Mouse (Mus musculus): Measurements from ENCODE around the gene Rabl6. TPM values are rescaled to one million over a fixed set of nuclear protein-coding genes. Genes with fewer than 3 reads are reported as not detected.

Rabl6 gene
- polyA plus RNA-seq, 1 experiment from 2014 or later, result 42.1 TPM

DNA sequence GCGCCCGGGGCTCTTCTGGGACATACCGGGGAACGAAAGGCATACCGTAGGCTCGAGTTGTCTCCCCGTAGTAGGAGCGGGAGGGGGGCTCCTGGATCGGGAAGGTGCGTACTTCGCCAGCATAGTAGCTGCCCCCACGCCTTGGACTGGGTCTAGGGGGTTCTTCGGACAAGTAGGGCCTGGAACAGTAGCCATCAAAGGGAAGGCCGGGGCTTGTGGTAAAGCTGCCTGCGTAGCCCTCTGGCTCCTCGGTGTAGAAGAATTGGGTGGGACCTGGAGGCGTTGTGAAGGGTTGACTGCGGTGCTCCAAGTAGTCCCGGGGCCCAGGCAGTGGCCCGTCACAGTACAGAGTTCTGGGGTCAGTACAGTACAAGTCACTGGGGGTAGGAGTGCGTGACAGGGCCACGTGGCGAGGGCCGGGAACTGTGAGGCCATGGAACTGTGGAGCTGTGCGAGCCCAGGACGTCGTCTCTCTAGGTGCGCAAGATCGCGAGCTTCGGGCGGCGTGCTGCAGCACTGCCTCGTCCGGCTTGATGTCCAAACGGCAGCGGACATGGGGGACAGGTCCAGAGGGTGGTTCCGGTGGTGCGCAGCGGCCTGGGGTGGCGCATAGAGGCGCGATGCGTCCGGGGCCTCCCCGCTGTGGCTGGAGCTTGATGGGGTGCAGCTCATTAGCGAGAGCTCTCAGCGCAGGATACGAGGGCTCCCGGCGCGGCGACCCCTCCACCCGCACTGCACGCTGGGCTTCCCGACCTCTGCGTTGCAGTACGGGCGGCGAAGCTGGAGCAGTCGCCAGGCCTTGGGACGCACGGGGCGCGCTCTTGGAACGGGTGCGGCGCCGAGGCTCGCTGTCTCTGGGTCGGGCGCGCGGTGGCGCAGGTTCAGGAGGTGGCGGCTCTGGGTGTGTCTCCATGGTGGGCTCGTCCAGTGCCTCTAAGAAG lies 29.3 kb downstream of the Rabl6 start:
- Histone ChIP-seq H3K9me3 (ENCODE audit: control insufficient read depth, low read length) (no peaks in the 10 kb centered on the region), H3K9ac (ENCODE audit: low read length) (no peak overlapping the region), H3K27me3 (ENCODE audit: control insufficient read depth, insufficient read depth, low read length) (peaks cover 55% of the 10 kb centered on the region), H3K4me3 (ENCODE audit: control insufficient read depth in 1 of 2, insufficient read depth in 1 of 2, low read depth in 1 of 2, low read length in 2 of 2) (peak overlapping the region; percentile 1 to 29; a peak in 2 of 4 replicates), H3K36me3 (ENCODE audit: control insufficient read depth, insufficient read depth, low read length) (peaks cover 15% of the 10 kb centered on the region), H3K4me2 (ENCODE audit: low read length) (peak overlapping the region; percentile 52), H3K4me1 (ENCODE audit: control insufficient read depth in 2 of 2, insufficient read depth in 2 of 2, low read length in 2 of 2) (peaks cover 30 to 46% of the 10 kb centered on the region in 2 experiments), H3K27ac (replicated peaks in 1 of 2; ENCODE audit: control insufficient read depth in 1 of 2, insufficient read depth in 1 of 2, low read depth in 2 of 2, low read length in 2 of 2) (no peak overlapping the region)
- 5% methylated on average over 77 of the region's 77 CpGs for WGBS
- ATAC-seq (ENCODE audit: insufficient number of reproducible peaks, insufficient read depth, low FRiP score, low read depth), result no peak

DNA sequence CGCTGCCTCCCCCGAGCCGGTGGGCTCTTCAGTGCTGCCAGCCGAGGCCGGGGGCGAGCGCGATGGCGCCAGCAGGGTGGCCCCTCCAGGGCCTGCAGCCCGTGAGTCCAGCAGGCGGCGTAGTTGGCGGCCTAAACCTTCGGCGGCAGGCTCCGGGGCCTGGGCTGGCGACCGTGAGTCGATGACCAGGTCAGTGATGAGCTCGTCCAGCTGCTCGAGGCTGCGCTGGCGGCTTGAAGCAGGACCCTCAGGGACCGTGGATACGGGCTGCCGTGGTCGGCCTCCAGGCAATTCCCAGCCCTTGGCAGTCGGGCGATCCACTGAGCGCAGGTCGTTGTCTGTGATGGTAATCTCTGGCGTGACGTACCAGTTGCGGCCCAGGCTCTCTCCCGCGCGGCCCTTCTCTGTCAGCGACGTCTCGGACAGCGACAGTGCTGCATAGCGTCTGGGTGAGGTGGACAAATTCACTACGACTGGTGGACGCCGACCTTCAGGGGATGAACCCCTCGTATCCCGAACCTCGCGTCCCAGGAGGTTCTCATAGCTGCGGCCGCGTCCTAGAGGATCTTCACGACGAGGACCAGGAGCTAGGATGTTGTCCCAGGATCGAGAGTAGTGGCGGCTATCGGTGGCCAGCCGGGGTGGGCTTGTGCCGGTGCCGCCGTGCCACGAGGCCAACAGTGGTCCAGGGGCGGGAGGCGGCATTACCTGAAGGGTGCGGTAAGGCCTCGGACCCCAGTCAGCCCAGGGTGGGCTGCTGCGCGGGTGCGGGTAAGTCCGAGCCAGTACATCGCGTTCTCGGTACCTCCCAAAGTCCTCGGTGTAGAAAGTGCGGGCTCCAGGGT lies 30.1 kb downstream of the Rabl6 start:
- no peaks in the 10 kb centered on the region for H3K9me3 ChIP-seq (ENCODE audit: control insufficient read depth, low read length)
- H3K36me3 ChIP-seq (ENCODE audit: control insufficient read depth, insufficient read depth, low read length), result peaks cover 6% of the 10 kb centered on the region
- 6% methylated on average over 75 of the region's 75 CpGs for WGBS
- peak overlapping the region; percentile 51 for H3K4me2 ChIP-seq (ENCODE audit: low read length)
- ATAC-seq (ENCODE audit: insufficient number of reproducible peaks, insufficient read depth, low FRiP score, low read depth), result no peak
- H3K27ac ChIP-seq (replicated peaks in 1 of 2; ENCODE audit: control insufficient read depth in 1 of 2, insufficient read depth in 1 of 2, low read depth in 2 of 2, low read length in 2 of 2), result no peak overlapping the region
- peak overlapping the region; percentile 1 to 29; a peak in 2 of 4 replicates for H3K4me3 ChIP-seq (ENCODE audit: control insufficient read depth in 1 of 2, insufficient read depth in 1 of 2, low read depth in 1 of 2, low read length in 2 of 2)
- peaks cover 37 to 55% of the 10 kb centered on the region in 2 experiments for H3K4me1 ChIP-seq (ENCODE audit: control insufficient read depth in 2 of 2, insufficient read depth in 2 of 2, low read length in 2 of 2)
- H3K27me3 ChIP-seq (ENCODE audit: control insufficient read depth, insufficient read depth, low read length), result peaks cover 55% of the 10 kb centered on the region
- 0 out of 2 replicates have a peak overlapping the region, but pooled peaks have one; percentile 11 for H3K9ac ChIP-seq (ENCODE audit: low read length)

DNA sequence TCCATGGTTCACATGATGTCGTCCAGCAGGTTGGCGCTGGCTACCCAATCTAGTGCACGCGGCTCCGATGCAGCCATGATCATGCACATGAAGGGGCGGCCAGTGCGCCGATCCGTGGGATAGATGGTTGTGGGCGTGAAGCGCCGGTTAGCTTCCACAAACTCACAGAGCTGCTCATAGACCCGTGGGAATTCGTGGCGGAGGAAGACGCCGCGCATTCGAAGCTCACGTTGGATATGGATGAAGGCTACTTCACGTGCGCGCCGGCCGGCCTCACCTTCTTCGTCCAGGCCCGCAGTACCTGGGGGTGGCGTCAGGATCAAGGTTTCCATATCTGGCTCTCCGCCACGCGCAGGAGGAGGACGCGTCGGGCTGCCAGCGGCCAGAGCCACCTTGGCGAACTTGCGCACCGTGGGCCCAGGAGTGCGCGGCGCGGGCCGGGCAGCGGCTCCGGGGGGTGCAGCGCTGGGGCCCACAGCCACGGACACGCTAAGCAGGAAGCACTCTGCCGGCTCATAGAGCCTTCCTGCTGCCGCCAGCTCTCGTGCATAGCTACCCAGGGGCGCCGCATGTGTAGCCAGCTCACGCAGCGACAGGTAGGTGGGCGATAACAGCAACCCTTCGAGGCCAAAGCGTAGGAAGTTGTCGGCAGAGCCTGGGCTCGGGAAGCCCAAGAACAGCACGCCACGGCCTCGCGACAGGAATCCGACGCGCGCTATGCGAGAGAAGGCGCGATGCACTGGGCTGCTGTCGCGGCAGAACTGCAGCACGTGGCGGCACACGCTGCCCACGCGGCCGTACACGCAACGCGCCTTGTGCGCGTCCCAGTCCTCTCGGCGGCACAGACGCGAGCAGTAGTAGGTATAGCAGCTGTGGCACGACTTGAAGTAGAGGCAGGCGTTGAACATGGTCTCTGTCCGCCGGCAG lies 31.1 kb downstream of the Rabl6 start:
- ATAC-seq (ENCODE audit: insufficient number of reproducible peaks, insufficient read depth, low FRiP score, low read depth), result no peak
- Histone ChIP-seq H3K4me2 (ENCODE audit: low read length) (peak overlapping the region; percentile 51), H3K4me1 (ENCODE audit: control insufficient read depth in 2 of 2, insufficient read depth in 2 of 2, low read length in 2 of 2) (peaks cover 35 to 53% of the 10 kb centered on the region in 2 experiments), H3K36me3 (ENCODE audit: control insufficient read depth, insufficient read depth, low read length) (no peaks in the 10 kb centered on the region), H3K4me3 (ENCODE audit: control insufficient read depth in 1 of 2, insufficient read depth in 1 of 2, low read depth in 1 of 2, low read length in 2 of 2) (peak overlapping the region in 1 of 2 experiments; percentile 29; a peak in 2 of 4 replicates), H3K27me3 (ENCODE audit: control insufficient read depth, insufficient read depth, low read length) (peaks cover 55% of the 10 kb centered on the region), H3K27ac (replicated peaks in 1 of 2; ENCODE audit: control insufficient read depth in 1 of 2, insufficient read depth in 1 of 2, low read depth in 2 of 2, low read length in 2 of 2) (no peak overlapping the region), H3K9ac (ENCODE audit: low read length) (no peak overlapping the region), H3K9me3 (ENCODE audit: control insufficient read depth, low read length) (no peaks in the 10 kb centered on the region)
- 15% methylated on average over 92 of the region's 92 CpGs for WGBS

DNA sequence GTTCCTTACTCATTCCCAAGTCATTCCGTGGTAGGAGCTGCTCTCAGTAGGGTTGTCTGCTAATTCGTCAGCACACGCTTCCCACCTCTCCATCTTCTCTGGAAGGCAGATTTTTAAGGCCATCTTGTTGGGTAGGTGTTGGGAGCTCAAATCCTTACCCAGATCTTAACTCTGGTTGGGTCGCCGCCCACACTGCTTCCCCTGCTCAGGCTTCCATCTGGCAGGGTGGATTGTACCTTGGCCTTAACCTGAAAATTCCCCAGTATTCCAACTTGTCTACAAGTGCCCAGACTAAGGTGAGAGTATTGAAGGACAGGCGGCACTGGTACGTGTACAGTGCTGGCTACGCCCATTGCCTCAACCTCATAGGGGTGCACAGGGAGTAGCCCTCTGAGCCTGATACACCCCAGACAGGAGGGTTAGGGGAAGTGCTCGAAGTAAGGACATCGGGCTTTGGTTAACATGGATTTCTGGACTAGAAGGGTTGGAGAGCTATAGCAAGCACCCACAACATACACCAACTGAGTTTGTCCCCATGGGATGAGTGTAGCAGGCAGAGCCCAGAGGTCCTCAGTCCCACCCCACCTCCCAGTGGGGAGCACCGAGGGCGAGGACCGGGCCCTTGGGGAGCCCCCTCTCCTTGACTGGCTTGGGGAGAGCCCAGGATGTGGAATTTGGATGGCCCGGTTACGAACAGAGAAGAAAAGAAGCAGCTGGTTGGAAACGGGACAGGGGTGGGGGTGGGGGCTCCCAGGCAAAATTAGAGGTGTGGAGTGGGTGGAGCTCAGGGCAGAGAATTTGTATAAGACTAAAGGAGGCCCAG lies 32.1 kb downstream of the Rabl6 start:
- H3K4me3 ChIP-seq (ENCODE audit: control insufficient read depth in 1 of 2, insufficient read depth in 1 of 2, low read depth in 1 of 2, low read length in 2 of 2), result no peak overlapping the region

DNA sequence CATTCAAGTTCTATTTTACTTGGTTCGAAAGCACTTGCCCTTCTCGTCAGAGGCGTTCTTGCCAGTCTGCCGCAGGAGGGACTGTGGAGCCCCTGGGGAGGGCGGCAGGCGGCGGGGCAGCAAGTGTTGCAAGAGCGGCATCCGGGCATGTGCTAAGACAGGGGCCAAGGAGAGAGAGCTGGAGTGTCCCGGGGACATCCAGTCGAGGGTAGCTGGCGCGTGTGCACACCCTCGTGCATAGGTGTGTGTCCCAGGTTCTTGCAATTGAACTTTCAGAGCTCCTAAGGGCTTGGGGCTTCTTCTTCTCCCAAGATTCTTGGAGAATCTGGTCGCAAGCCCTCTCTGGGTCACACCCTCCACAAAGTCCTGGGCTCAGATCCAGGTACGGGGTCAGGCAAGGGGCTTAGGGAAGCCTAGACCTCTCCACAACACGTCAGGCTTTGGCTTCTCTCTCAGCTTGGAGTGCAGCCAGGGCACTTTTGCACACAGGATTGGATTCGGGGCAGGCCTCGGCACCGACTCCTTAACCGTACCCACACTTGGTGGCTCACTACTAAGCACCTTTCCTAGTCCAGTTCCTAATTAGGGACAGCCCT lies 32.8 kb downstream of the Rabl6 start:
- Histone ChIP-seq H3K9me3 (ENCODE audit: control insufficient read depth, low read length) (no peaks in the 10 kb centered on the region), H3K4me3 (ENCODE audit: control insufficient read depth in 1 of 2, insufficient read depth in 1 of 2, low read depth in 1 of 2, low read length in 2 of 2) (peak overlapping the region; percentile 52 to 81), H3K27me3 (ENCODE audit: control insufficient read depth, insufficient read depth, low read length) (peaks cover 46% of the 10 kb centered on the region), H3K36me3 (ENCODE audit: control insufficient read depth, insufficient read depth, low read length) (peaks cover 15% of the 10 kb centered on the region), H3K9ac (ENCODE audit: low read length) (peak overlapping the region; percentile 69), H3K27ac (replicated peaks in 1 of 2; ENCODE audit: control insufficient read depth in 1 of 2, insufficient read depth in 1 of 2, low read depth in 2 of 2, low read length in 2 of 2) (peak overlapping the region; percentile 36 to 84; a peak in 3 of 4 replicates), H3K4me2 (ENCODE audit: low read length) (peak overlapping the region; percentile 70), H3K4me1 (ENCODE audit: control insufficient read depth in 2 of 2, insufficient read depth in 2 of 2, low read length in 2 of 2) (peaks cover 27 to 44% of the 10 kb centered on the region in 2 experiments)
- ATAC-seq (ENCODE audit: insufficient number of reproducible peaks, insufficient read depth, low FRiP score, low read depth), result no peak
- 12% methylated on average over 20 of the region's 21 CpGs for whole genome bisulfite sequencing

More for the DNA sequence above, 32.1 kb downstream of the Rabl6 start:
- peaks cover 9% of the 10 kb centered on the region for H3K36me3 ChIP-seq (ENCODE audit: control insufficient read depth, insufficient read depth, low read length)
- 79% methylated on average over 16 of the region's 16 CpGs for WGBS
- H3K9ac ChIP-seq (ENCODE audit: low read length), result peak overlapping the region; percentile 69
- no peak for ATAC-seq (ENCODE audit: insufficient number of reproducible peaks, insufficient read depth, low FRiP score, low read depth)
- peak overlapping the region; percentile 70 for H3K4me2 ChIP-seq (ENCODE audit: low read length)
- peaks cover 53% of the 10 kb centered on the region for H3K27me3 ChIP-seq (ENCODE audit: control insufficient read depth, insufficient read depth, low read length)
- H3K27ac ChIP-seq (replicated peaks in 1 of 2; ENCODE audit: control insufficient read depth in 1 of 2, insufficient read depth in 1 of 2, low read depth in 2 of 2, low read length in 2 of 2), result no peak overlapping the region
- no peaks in the 10 kb centered on the region for H3K9me3 ChIP-seq (ENCODE audit: control insufficient read depth, low read length)
- H3K4me1 ChIP-seq (ENCODE audit: control insufficient read depth in 2 of 2, insufficient read depth in 2 of 2, low read length in 2 of 2), result peaks cover 29 to 50% of the 10 kb centered on the region in 2 experiments
